Mouse (Mus musculus) bone marrow macrophage, adult 2 months (primary cell): ENCODE measurements around the gene Map4k3.

Experiments
- CTCF ChIP-seq: IDR thresholded peaks from 2 replicates; pipeline ENCODE4 v1.5.1; 2012; ENCODE audit warnings: low read depth, mild to moderate bottlenecking, low read length, moderate library complexity
- POLR2A ChIP-seq: IDR thresholded peaks from 2 replicates; pipeline ENCODE4 v1.6.1; 2012; ENCODE audit warnings: mild to moderate bottlenecking, low read depth, low read length, borderline replicate concordance

DNA sequence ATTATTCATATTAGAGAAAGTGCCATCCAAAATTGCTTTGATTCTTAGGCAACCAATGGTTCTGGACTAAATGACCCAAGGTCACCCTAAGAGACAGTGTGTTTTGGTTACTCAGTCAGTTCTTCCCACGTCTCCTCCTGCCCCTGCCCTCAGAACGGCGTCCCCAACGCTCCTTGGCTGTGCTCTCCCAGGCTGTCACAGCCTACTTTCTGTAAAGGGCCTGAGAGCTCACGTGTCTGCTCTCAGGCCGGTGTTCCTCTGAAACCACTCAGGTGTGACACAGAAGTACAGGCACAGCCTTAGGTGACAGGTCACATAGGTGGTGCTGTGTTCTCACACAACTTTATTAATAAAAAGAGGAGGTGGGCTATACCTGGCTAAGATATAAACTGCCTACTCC lies 148.4 kb downstream of the Map4k3 start:
- TF ChIP-seq POLR2A: no peak
- no peak for TF ChIP-seq CTCF
